Mouse (Mus musculus): ENCODE results near the gene Espl1. TPM values are rescaled to one million over a fixed set of nuclear protein-coding genes. Genes with fewer than 3 reads are reported as not detected.

Gene Espl1
- polyA plus RNA-seq, 1 experiment from 2014 or later: 20.0 TPM

GRCm38 (mm10) chr15:102336946-102337345, 40.9 kb downstream of the Espl1 start:
- peaks cover 40% of the 10 kb centered on the region for H3K36me3 ChIP-seq (ENCODE audit: control insufficient read depth, insufficient read depth, low read length)
- H3K27ac ChIP-seq (ENCODE audit: low read depth, low read length): no peak overlapping the region
- 80% methylated on average over 4 of the region's 4 CpGs for WGBS (ENCODE audit: insufficient replicate concordance)
- no peak overlapping the region for H3K9ac ChIP-seq (ENCODE audit: low read depth, low read length)
- no peaks in the 10 kb centered on the region for H3K9me3 ChIP-seq (replicated peaks; ENCODE audit: control insufficient read depth, low read length)
- peaks cover 11% of the 10 kb centered on the region for H3K4me1 ChIP-seq (ENCODE audit: control insufficient read depth, insufficient read depth, low read length)
- no peaks in the 10 kb centered on the region for H3K27me3 ChIP-seq (ENCODE audit: control insufficient read depth, insufficient read depth, low read length)
- no peak for ATAC-seq (replicated peaks; ENCODE audit: insufficient number of reproducible peaks, low FRiP score, low TSS enrichment)
- H3K4me3 ChIP-seq (ENCODE audit: low read depth, low read length): no peak overlapping the region
- no peak overlapping the region for H3K4me2 ChIP-seq

- WGBS (ENCODE audit: insufficient replicate concordance): 65% methylated on average over 5 of the region's 5 CpGs
- Histone ChIP-seq H3K4me1 (ENCODE audit: control insufficient read depth, insufficient read depth, low read length) (no peaks in the 10 kb centered on the region), H3K36me3 (ENCODE audit: control insufficient read depth, insufficient read depth, low read length) (peaks cover 34% of the 10 kb centered on the region), H3K27ac (ENCODE audit: low read depth, low read length) (no peak overlapping the region), H3K9ac (ENCODE audit: low read depth, low read length) (no peak overlapping the region), H3K4me3 (ENCODE audit: low read depth, low read length) (no peak overlapping the region), H3K9me3 (replicated peaks; ENCODE audit: control insufficient read depth, low read length) (no peaks in the 10 kb centered on the region), H3K4me2 (no peak overlapping the region), H3K27me3 (ENCODE audit: control insufficient read depth, insufficient read depth, low read length) (no peaks in the 10 kb centered on the region)
- ATAC-seq (replicated peaks; ENCODE audit: insufficient number of reproducible peaks, low FRiP score, low TSS enrichment): no peak
Observed at GRCm38 (mm10) chr15:102339612-102340011, 43.5 kb downstream of the Espl1 start.

- Histone ChIP-seq H3K36me3 (ENCODE audit: control insufficient read depth, insufficient read depth, low read length) (peaks cover 28% of the 10 kb centered on the region), H3K27ac (ENCODE audit: low read depth, low read length) (no peak overlapping the region), H3K4me3 (ENCODE audit: low read depth, low read length) (no peak overlapping the region), H3K4me2 (no peak overlapping the region), H3K27me3 (ENCODE audit: control insufficient read depth, insufficient read depth, low read length) (no peaks in the 10 kb centered on the region), H3K4me1 (ENCODE audit: control insufficient read depth, insufficient read depth, low read length) (no peaks in the 10 kb centered on the region), H3K9ac (ENCODE audit: low read depth, low read length) (no peak overlapping the region), H3K9me3 (replicated peaks; ENCODE audit: control insufficient read depth, low read length) (no peaks in the 10 kb centered on the region)
- WGBS (ENCODE audit: insufficient replicate concordance): 10% methylated on average over 1 of the region's 1 CpGs
- ATAC-seq (replicated peaks; ENCODE audit: insufficient number of reproducible peaks, low FRiP score, low TSS enrichment): no peak
Observed at GRCm38 (mm10) chr15:102341580-102341979, 45.5 kb downstream of the Espl1 start.

DNA sequence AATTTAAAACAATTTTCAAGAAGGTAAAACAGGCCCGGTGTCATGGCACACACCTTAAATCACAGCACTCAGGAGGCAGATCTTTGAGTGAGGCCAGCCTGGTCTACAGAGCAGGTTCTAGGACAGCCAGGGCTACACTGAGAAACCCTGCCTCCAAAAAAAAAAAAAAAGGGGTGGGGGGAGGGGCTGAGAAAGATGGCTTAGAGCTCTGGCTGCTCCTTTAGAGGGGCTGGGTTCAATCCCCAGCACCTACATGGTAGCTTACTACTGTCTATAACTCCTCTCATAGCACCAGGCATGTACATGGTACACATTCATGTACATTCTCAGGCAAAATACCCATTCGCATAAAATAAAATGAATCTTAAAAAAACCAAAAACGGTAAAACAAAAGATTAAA, 48.4 kb downstream of the Espl1 start:
- Histone ChIP-seq H3K9me3 (replicated peaks; ENCODE audit: control insufficient read depth, low read length) (no peaks in the 10 kb centered on the region), H3K36me3 (ENCODE audit: control insufficient read depth, insufficient read depth, low read length) (peaks cover 16% of the 10 kb centered on the region), H3K4me1 (ENCODE audit: control insufficient read depth, insufficient read depth, low read length) (no peaks in the 10 kb centered on the region), H3K4me2 (no peak overlapping the region), H3K9ac (ENCODE audit: low read depth, low read length) (no peak overlapping the region), H3K27me3 (ENCODE audit: control insufficient read depth, insufficient read depth, low read length) (no peaks in the 10 kb centered on the region), H3K27ac (ENCODE audit: low read depth, low read length) (no peak overlapping the region), H3K4me3 (ENCODE audit: low read depth, low read length) (no peak overlapping the region)
- WGBS (ENCODE audit: insufficient replicate concordance): 94% methylated on average over 3 of the region's 3 CpGs
- ATAC-seq (replicated peaks; ENCODE audit: insufficient number of reproducible peaks, low FRiP score, low TSS enrichment): no peak

GRCm38 (mm10) chr15:102346444-102346843, 50.4 kb downstream of the Espl1 start:
- H3K27ac ChIP-seq (ENCODE audit: low read depth, low read length): no peak overlapping the region
- H3K36me3 ChIP-seq (ENCODE audit: control insufficient read depth, insufficient read depth, low read length): peaks cover 11% of the 10 kb centered on the region
- no peaks in the 10 kb centered on the region for H3K9me3 ChIP-seq (replicated peaks; ENCODE audit: control insufficient read depth, low read length)
- peaks cover 3% of the 10 kb centered on the region for H3K4me1 ChIP-seq (ENCODE audit: control insufficient read depth, insufficient read depth, low read length)
- WGBS (ENCODE audit: insufficient replicate concordance): 66% methylated on average over 4 of the region's 4 CpGs
- H3K9ac ChIP-seq (ENCODE audit: low read depth, low read length): no peak overlapping the region
- H3K4me3 ChIP-seq (ENCODE audit: low read depth, low read length): no peak overlapping the region
- no peak for ATAC-seq (replicated peaks; ENCODE audit: insufficient number of reproducible peaks, low FRiP score, low TSS enrichment)
- H3K27me3 ChIP-seq (ENCODE audit: control insufficient read depth, insufficient read depth, low read length): no peaks in the 10 kb centered on the region
- H3K4me2 ChIP-seq: no peak overlapping the region

DNA sequence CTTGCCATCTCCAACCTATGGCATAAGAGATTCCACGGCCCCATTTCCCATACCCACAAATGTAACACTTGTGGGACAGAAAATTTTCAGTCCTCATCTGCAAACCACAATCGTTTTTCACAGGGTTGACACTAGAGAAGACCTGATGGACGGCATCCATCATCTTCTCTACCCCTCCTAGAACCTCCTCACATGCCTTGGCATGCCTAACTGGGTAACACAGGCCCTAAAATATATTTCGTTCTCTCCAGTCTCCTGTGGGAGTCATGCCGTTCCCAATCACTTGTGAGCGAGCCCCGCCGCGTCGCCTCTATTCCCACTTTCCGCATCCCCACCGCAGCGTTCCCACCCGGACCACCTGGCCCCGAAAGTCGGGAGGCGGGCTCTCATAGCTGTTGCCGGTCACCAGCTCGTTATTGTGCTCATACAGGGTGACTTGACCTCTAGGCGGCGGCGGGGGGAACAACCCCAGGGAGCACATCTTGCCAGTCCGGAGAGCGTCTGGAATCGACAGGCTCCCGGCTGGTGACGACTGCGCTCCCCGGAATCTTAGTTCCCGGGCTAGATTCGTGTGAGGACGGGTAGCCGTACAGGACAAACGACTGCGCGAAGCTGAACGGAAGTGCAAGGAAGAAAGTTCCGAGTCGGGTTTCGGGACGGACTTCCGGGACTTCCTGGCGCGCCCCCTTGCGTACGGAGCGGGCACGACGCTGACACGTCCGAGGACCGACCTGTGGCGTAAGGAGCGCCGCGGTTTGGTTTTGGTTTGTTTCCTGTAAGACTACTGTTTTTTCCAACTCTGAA, 54.3 kb downstream of the Espl1 start, which contains the start of gene Aaas:
Gene Aaas (minus strand): TSS at position 634 of the 804 bp plus-strand sequence.
- H3K36me3 ChIP-seq (ENCODE audit: control insufficient read depth, insufficient read depth, low read length): peaks cover 11% of the 10 kb centered on the region
- peak within 1 kb of the TSS; percentile 67 for H3K4me3 ChIP-seq (ENCODE audit: low read depth, low read length)
- WGBS (ENCODE audit: insufficient replicate concordance): under 1% methylated on average over 56 of the region's 56 CpGs
- H3K4me1 ChIP-seq (ENCODE audit: control insufficient read depth, insufficient read depth, low read length): peaks cover 3% of the 10 kb centered on the region
- H3K4me2 ChIP-seq: peak within 1 kb of the TSS; percentile 76
- peak; percentile 75 for ATAC-seq (replicated peaks; ENCODE audit: insufficient number of reproducible peaks, low FRiP score, low TSS enrichment)
- H3K27ac ChIP-seq (ENCODE audit: low read depth, low read length): peak within 1 kb of the TSS; percentile 42
- H3K9me3 ChIP-seq (replicated peaks; ENCODE audit: control insufficient read depth, low read length): no peaks in the 10 kb centered on the region
- H3K27me3 ChIP-seq (ENCODE audit: control insufficient read depth, insufficient read depth, low read length): no peaks in the 10 kb centered on the region; the same call in 1 of the 2 replicates
- H3K9ac ChIP-seq (ENCODE audit: low read depth, low read length): peak within 1 kb of the TSS; percentile 77

DNA sequence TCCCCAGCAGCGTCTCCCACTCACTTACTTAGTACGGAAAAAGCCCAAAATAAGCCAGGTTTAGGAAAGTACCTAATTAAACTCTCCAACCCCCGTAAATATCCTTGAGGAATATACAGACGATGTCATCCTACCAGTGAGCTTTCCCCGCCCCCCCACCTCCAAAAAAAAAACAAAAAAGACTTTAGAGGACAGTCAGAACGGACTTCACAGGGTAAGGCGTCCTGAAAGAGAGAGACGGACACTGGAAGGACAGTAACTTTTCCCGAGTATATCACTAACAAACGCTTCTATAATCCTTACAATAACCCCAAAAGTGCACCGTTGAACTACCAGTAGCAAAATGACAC, 54.9 kb downstream of the Espl1 start:
- Histone ChIP-seq H3K9ac (ENCODE audit: low read depth, low read length) (peak overlapping the region; percentile 77), H3K4me2 (peak overlapping the region; percentile 76), H3K9me3 (replicated peaks; ENCODE audit: control insufficient read depth, low read length) (no peaks in the 10 kb centered on the region), H3K36me3 (ENCODE audit: control insufficient read depth, insufficient read depth, low read length) (peaks cover 8% of the 10 kb centered on the region), H3K27me3 (ENCODE audit: control insufficient read depth, insufficient read depth, low read length) (peaks cover 2% of the 10 kb centered on the region; the same call in 1 of the 2 replicates), H3K4me3 (ENCODE audit: low read depth, low read length) (peak overlapping the region; percentile 67), H3K27ac (ENCODE audit: low read depth, low read length) (peak overlapping the region; percentile 42; the same call in 1 of the 2 replicates), H3K4me1 (ENCODE audit: control insufficient read depth, insufficient read depth, low read length) (peaks cover 6% of the 10 kb centered on the region)
- no peak for ATAC-seq (replicated peaks; ENCODE audit: insufficient number of reproducible peaks, low FRiP score, low TSS enrichment)
- 9% methylated on average over 11 of the region's 11 CpGs for WGBS (ENCODE audit: insufficient replicate concordance)

DNA sequence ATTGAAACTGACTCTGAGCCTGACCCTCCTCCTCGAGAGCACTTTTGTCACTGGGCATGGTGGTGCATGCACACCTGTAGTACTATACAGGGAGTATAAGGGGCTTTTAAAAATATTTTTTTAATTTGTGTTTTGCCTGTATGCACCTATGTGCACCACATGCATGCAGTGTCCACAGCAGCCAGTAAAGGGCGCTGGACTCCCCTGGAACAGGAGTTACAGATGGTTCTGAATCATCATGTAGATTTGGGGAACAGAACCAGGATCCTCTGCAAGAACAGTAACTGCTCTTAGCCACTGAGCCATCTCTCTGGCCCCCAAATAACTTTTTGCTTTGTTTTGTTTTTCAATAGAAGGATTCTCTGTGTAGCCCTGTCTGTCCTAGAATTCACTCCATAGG, 56.1 kb downstream of the Espl1 start:
- no peak for ATAC-seq (replicated peaks; ENCODE audit: insufficient number of reproducible peaks, low FRiP score, low TSS enrichment)
- Histone ChIP-seq H3K9me3 (replicated peaks; ENCODE audit: control insufficient read depth, low read length) (no peaks in the 10 kb centered on the region), H3K4me1 (ENCODE audit: control insufficient read depth, insufficient read depth, low read length) (peaks cover 10% of the 10 kb centered on the region), H3K4me2 (no peak overlapping the region), H3K36me3 (ENCODE audit: control insufficient read depth, insufficient read depth, low read length) (peaks cover 3% of the 10 kb centered on the region; the same call in 1 of the 2 replicates), H3K9ac (ENCODE audit: low read depth, low read length) (no peak overlapping the region), H3K27me3 (ENCODE audit: control insufficient read depth, insufficient read depth, low read length) (peaks cover 12% of the 10 kb centered on the region), H3K27ac (ENCODE audit: low read depth, low read length) (no peak overlapping the region), H3K4me3 (ENCODE audit: low read depth, low read length) (no peak overlapping the region)
- WGBS (ENCODE audit: insufficient replicate concordance): 56% methylated on average over 2 of the region's 2 CpGs

DNA sequence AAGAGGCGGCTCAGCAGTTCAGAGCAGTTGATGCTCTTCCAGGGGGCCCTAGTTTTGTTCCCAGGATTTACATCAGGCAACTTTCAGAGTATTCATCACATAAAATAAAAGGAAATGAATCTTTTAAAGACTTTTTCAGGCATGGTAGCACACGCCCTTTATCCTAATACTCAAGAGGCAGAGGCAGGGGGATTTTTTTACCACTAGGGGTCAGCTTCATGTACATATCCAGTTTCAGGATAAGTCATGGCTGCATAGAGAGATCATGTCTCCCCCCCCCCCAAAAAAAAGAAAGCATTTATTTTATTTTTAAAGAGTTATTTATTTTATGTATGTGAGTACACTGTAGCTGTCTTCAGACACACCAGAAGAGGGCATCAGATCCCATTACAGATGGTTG, 57.9 kb downstream of the Espl1 start:
- no peak for ATAC-seq (replicated peaks; ENCODE audit: insufficient number of reproducible peaks, low FRiP score, low TSS enrichment)
- H3K9ac ChIP-seq (ENCODE audit: low read depth, low read length): no peak overlapping the region
- 79% methylated on average over 2 of the region's 2 CpGs for WGBS (ENCODE audit: insufficient replicate concordance)
- peaks cover 22% of the 10 kb centered on the region for H3K4me1 ChIP-seq (ENCODE audit: control insufficient read depth, insufficient read depth, low read length)
- H3K9me3 ChIP-seq (replicated peaks; ENCODE audit: control insufficient read depth, low read length): no peaks in the 10 kb centered on the region
- H3K36me3 ChIP-seq (ENCODE audit: control insufficient read depth, insufficient read depth, low read length): no peaks in the 10 kb centered on the region
- H3K27ac ChIP-seq (ENCODE audit: low read depth, low read length): no peak overlapping the region
- H3K27me3 ChIP-seq (ENCODE audit: control insufficient read depth, insufficient read depth, low read length): peaks cover 30% of the 10 kb centered on the region
- H3K4me3 ChIP-seq (ENCODE audit: low read depth, low read length): no peak overlapping the region
- H3K4me2 ChIP-seq: no peak overlapping the region

All from heart, embryonic 11.5 days (tissue).